Mouse (Mus musculus): ENCODE results near the gene Cdc37l1.

- no peak for TF ChIP-seq POLR2A (IDR thresholded peaks at IDR 0.05; ENCODE audit: control insufficient read depth, extremely low read depth, insufficient read depth, low read length, poor library complexity)
- TF ChIP-seq CTCF (IDR thresholded peaks at IDR 0.05; ENCODE audit: borderline replicate concordance, control insufficient read depth, extremely low read depth, insufficient read depth, low read length, poor library complexity) = no peak
These were observed 41.6 kb downstream of the Cdc37l1 start for GRCm38 (mm10) chr19:29031788-29032187.

All from thymus, adult 2 months (tissue).